Mouse (Mus musculus): ENCODE data around the gene Olfr286. TPM values are rescaled to one million over a fixed set of nuclear protein-coding genes. Genes with fewer than 3 reads are reported as not detected.

The Olfr286 gene
- total RNA-seq, 2 experiments from 2014 or later, result not detected

Other genes starting within 250 kb of the Olfr286 start
- gene Col2a1, start 229.8 kb downstream of the Olfr286 start, total RNA-seq (2021), result 1 to 10 TPM in 1 of 2 experiments, under 1 TPM in 1; 0.42 to 1.0 TPM
- gene Pfkm, start 141.9 kb downstream of the Olfr286 start, total RNA-seq (2021), result 100 to 1,000 TPM; 348 to 370 TPM
- 10 to 100 TPM; 10.8 to 12.6 TPM for gene Senp1, start 140.7 kb downstream of the Olfr286 start, total RNA-seq (2021)
- 10 to 100 TPM; 48.7 to 53.0 TPM for gene Asb8, start 68.8 kb downstream of the Olfr286 start, total RNA-seq (2021)
- gene Ccdc184, start 67.3 kb downstream of the Olfr286 start, total RNA-seq (2021), result 10 to 100 TPM; 10.9 to 12.4 TPM
- gene Olfr288, start 38.9 kb downstream of the Olfr286 start, total RNA-seq (2021), result not detected
- gene Gm44579, start 13.5 kb downstream of the Olfr286 start, total RNA-seq (2021), result under 1 TPM in 1 of 2 experiments, not detected in 1; 0.15 TPM
- 1 to 10 TPM; 3.6 to 5.3 TPM for gene Olfr287, start 13.4 kb downstream of the Olfr286 start, total RNA-seq (2021)
- gene H1fnt, start 22.8 kb upstream of the Olfr286 start, total RNA-seq (2021), result not detected
- 1 to 10 TPM; 5.9 to 6.8 TPM for gene Zfp641, start 61.7 kb upstream of the Olfr286 start, total RNA-seq (2021)
- gene Olfr285, start 82.9 kb upstream of the Olfr286 start, total RNA-seq (2021), result not detected
- not detected for gene Olfr284, start 106.5 kb upstream of the Olfr286 start, total RNA-seq (2021)
- gene Olfr283, start 146.5 kb upstream of the Olfr286 start, total RNA-seq (2021), result not detected
- not detected for gene Olfr282, start 196.8 kb upstream of the Olfr286 start, total RNA-seq (2021)
- not detected for gene Olfr281, start 218.1 kb upstream of the Olfr286 start, total RNA-seq (2021)
- gene OR5BS1P, start 235.4 kb upstream of the Olfr286 start, total RNA-seq (2021), result not detected
- gene Lalba, start 248.3 kb upstream of the Olfr286 start, total RNA-seq (2021), result not detected

Measured in layer of hippocampus, postnatal 25 days (tissue).